ENCODE assay signal across 10 mouse cellular contexts in the genomic region with DNA sequence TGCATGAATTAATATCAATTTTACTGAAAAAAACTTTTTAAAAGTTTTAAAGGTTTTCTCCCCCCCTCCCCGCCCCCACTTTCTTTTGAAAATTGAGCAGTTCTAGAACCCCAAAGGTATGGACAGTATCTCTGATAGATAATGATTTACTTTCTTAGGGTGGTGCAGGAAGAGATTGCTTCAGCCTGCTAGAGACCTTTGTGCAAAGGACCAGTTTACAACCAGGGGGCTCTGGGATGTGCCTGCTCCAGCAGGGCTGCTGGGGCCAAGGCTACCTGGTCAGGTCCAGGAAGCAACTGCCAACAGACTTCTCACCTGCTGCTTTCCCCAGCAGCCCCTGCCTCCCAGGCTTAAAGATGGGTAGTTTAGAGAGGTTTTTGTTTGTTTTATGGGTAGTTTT. TPM values are rescaled to one million over a fixed set of nuclear protein-coding genes. Genes with fewer than 3 reads are reported as not detected.
DNase-seq lines count a peak whose midpoint lies in the region; ATAC-seq and TF ChIP-seq lines count a peak whose summit lies in the region.
"Had no signal": no experiment of that assay in that cellular context is flagged by ENCODE, and none has a peak within 500 bp of the region (broad histone marks: within the 10 kb centered on the region; RNA-seq: fewer than 3 reads in every experiment).

No protein-coding gene starts in this region.

- peaks cover 7% of the 10 kb centered on the region for H3K4me1 ChIP-seq in heart, embryonic 10.5 days
- H3K4me1 ChIP-seq in heart, adult 2 months (ENCODE audit: control insufficient read depth, insufficient read depth, low read length) = no peaks in the 10 kb centered on the region
- peaks cover 8% of the 10 kb centered on the region for H3K4me1 ChIP-seq in hindbrain, embryonic 10.5 days (replicated peaks)
- H3K4me1 ChIP-seq in midbrain, embryonic 12.5 days = peaks cover 6% of the 10 kb centered on the region

- intact Hi-C loops in heart, adult 2 months (cut with DNase I) = no loop called here

- no peak overlapping the region for H3K27ac ChIP-seq in heart, embryonic 10.5 days
- no peak overlapping the region for H3K27ac ChIP-seq in heart, adult 2 months
- no peak overlapping the region for H3K27ac ChIP-seq in hindbrain, embryonic 10.5 days
- H3K27ac ChIP-seq in midbrain, embryonic 12.5 days (replicated peaks) = no peak overlapping the region
- H3K27ac ChIP-seq: gastrocnemius, adult 2 months; macrophage had no signal

- no peaks in the 10 kb centered on the region for H3K36me3 ChIP-seq in heart, embryonic 10.5 days
- H3K36me3 ChIP-seq in heart, adult 2 months (ENCODE audit: control insufficient read depth, insufficient read depth, low read length) = no peaks in the 10 kb centered on the region
- peaks cover 15% of the 10 kb centered on the region for H3K36me3 ChIP-seq in C2C12 (ENCODE audit: control insufficient read depth, insufficient read depth)
- H3K36me3 ChIP-seq in hindbrain, embryonic 10.5 days = no peaks in the 10 kb centered on the region
- H3K36me3 ChIP-seq in midbrain, embryonic 12.5 days = no peaks in the 10 kb centered on the region

- ATAC-seq in midbrain, embryonic 12.5 days (ENCODE audit: low FRiP score, low read depth) = no peak
- ATAC-seq in activated CD4-positive, CD25-positive, alpha-beta regulatory T cell, adult 4 months = no peak

- H3K9me3 ChIP-seq in heart, embryonic 10.5 days = no peaks in the 10 kb centered on the region
- no peaks in the 10 kb centered on the region for H3K9me3 ChIP-seq in hindbrain, embryonic 10.5 days
- no peaks in the 10 kb centered on the region for H3K9me3 ChIP-seq in midbrain, embryonic 12.5 days

- H3K4me2 ChIP-seq in midbrain, embryonic 12.5 days (replicated peaks) = peak overlapping the region; percentile 71

- H3ac ChIP-seq in C2C12 (ENCODE audit: control insufficient read depth, insufficient read length, low read depth) = peak overlapping the region; percentile 78

- no peak for TF ChIP-seq CTCF in heart, adult 2 months (IDR thresholded peaks at IDR 0.05)
- no peak for TF ChIP-seq CTCF in C2C12 (IDR thresholded peaks at IDR 0.05; ENCODE audit: control insufficient read depth, insufficient read depth, insufficient read length)

- no peak for DNase-seq in heart, embryonic 10.5 days (ENCODE audit: low spot score)
- DNase-seq in heart, adult 2 months = no peak
- no peak for DNase-seq in hindbrain, embryonic 10.5 days (ENCODE audit: low spot score)
- DNase-seq in thymus, postnatal 36 days = no peak
- no peak for DNase-seq in thymus, postnatal 0 days (ENCODE audit: low spot score)
- DNase-seq: gastrocnemius, adult 2 months had no signal

- no peak for TF ChIP-seq EP300 in heart, adult 2 months (IDR thresholded peaks at IDR 0.05; ENCODE audit: insufficient read depth, low read depth, low read length)

- H3K27me3 ChIP-seq in heart, embryonic 10.5 days (ENCODE audit: insufficient read depth, poor library complexity, severe bottlenecking) = peaks cover 23% of the 10 kb centered on the region
- no peaks in the 10 kb centered on the region; the same call in 1 of the 2 replicates for H3K27me3 ChIP-seq in heart, adult 2 months (ENCODE audit: control insufficient read depth, insufficient read depth, low read length)
- H3K27me3 ChIP-seq in C2C12 (ENCODE audit: control insufficient read depth, insufficient read depth, insufficient read length) = no peaks in the 10 kb centered on the region
- peaks cover 28% of the 10 kb centered on the region for H3K27me3 ChIP-seq in hindbrain, embryonic 10.5 days (ENCODE audit: insufficient read depth, poor library complexity, severe bottlenecking)
- H3K27me3 ChIP-seq in midbrain, embryonic 12.5 days = peaks cover 13% of the 10 kb centered on the region

- H3K9ac ChIP-seq in heart, adult 2 months (ENCODE audit: low read depth, low read length) = no peak overlapping the region
- no peak overlapping the region for H3K9ac ChIP-seq in midbrain, embryonic 12.5 days (replicated peaks)

- 38% methylated on average over 1 of the region's 1 CpGs for WGBS in heart, embryonic 10.5 days
- WGBS in heart, adult 2 months = 60% methylated on average over 1 of the region's 1 CpGs
- 52% methylated on average over 1 of the region's 1 CpGs for WGBS in hindbrain, embryonic 10.5 days
- WGBS in midbrain, embryonic 12.5 days = 71% methylated on average over 1 of the region's 1 CpGs

- no peaks in the 10 kb centered on the region for H3K79me2 ChIP-seq in heart, adult 2 months (replicated peaks; ENCODE audit: control insufficient read depth, insufficient read depth, low read length)
- H3K79me2 ChIP-seq in C2C12 (ENCODE audit: control insufficient read depth, insufficient read depth) = peaks cover 85% of the 10 kb centered on the region

- no peak for TF ChIP-seq POLR2A in heart, adult 2 months (IDR thresholded peaks at IDR 0.05; ENCODE audit: insufficient read depth, low read depth, low read length)

- peak overlapping the region; percentile 62 for H3K4me3 ChIP-seq in heart, embryonic 10.5 days
- no peak overlapping the region for H3K4me3 ChIP-seq in heart, adult 2 months
- peak overlapping the region; percentile 58 for H3K4me3 ChIP-seq in C2C12 (ENCODE audit: insufficient read depth, poor library complexity, severe bottlenecking)
- H3K4me3 ChIP-seq in hindbrain, embryonic 10.5 days = peak overlapping the region; percentile 54; the same call in 1 of the 2 replicates
- no peak overlapping the region for H3K4me3 ChIP-seq in midbrain, embryonic 12.5 days

- peaks cover 70% of the 10 kb centered on the region for H3K79me3 ChIP-seq in C2C12 (ENCODE audit: low read depth)

TF ChIP-seq in C2C12, 6 proteins besides CTCF, POLR2A, EP300 and RAD21:
- TF ChIP-seq MYOD1 (IDR thresholded peaks at IDR 0.05; ENCODE audit: control insufficient read depth, insufficient read length, low read depth) (no peak), USF1 (IDR thresholded peaks at IDR 0.05; ENCODE audit: low read depth) (no peak), CEBPB (IDR thresholded peaks at IDR 0.05; ENCODE audit: low read depth) (no peak), MAX (IDR thresholded peaks at IDR 0.05) (no peak), FOSL1 (IDR thresholded peaks at IDR 0.05; ENCODE audit: insufficient read depth, low read length, poor library complexity, severe bottlenecking) (no peak), MYOG (IDR thresholded peaks at IDR 0.05; ENCODE audit: control insufficient read depth, extremely low read depth, insufficient read length) (no peak)

RNA-seq across cellular contexts. Expression of gene Ereg, which starts 0.6 kb away (rescaled TPM):
- polyA plus RNA-seq in heart, embryonic 10.5 days (2016; fragmentation: Nextera tagmentation; extraction: Ambion mirVana) = 0.06 and 0.10 TPM in 2 replicates
- total RNA-seq in heart, adult 2 months (2021) = under 1 TPM; 0.07 to 0.08 TPM
- polyA plus RNA-seq in heart, adult 2 months (2012; rRNA removed) = 0.04 and 0.06 TPM in 2 replicates
- 3.6 TPM for polyA plus RNA-seq in C2C12 (2012; fragmentation: generic; extraction: Trizol)
- polyA plus RNA-seq in hindbrain, embryonic 10.5 days (2016; fragmentation: Nextera tagmentation; extraction: Ambion mirVana) = not detected in 2 replicates
- polyA plus RNA-seq in midbrain, embryonic 12.5 days (2016; fragmentation: Nextera tagmentation; extraction: Ambion mirVana) = not detected in 2 replicates
- not detected for polyA plus RNA-seq in activated CD4-positive, CD25-positive, alpha-beta regulatory T cell, adult 4 months (2017; shearing (Covaris generic))
- 0.05 and 0.06 TPM in 2 replicates for polyA plus RNA-seq in thymus, postnatal 0 days (2015; fragmentation: Nextera tagmentation; extraction: Ambion mirVana)
- total RNA-seq: gastrocnemius, adult 2 months had no signal
- polyA plus RNA-seq: macrophage had no signal

RNA-seq across cellular contexts. Expression of gene Epgn, which starts 47.8 kb away (rescaled TPM):
- polyA plus RNA-seq in heart, embryonic 10.5 days (2016; fragmentation: Nextera tagmentation; extraction: Ambion mirVana) = 0.07 and 0.14 TPM in 2 replicates
- total RNA-seq in heart, adult 2 months (2021) = under 1 TPM; 0.30 to 0.50 TPM
- 0.06 TPM in 1 of 2 replicates, not detected in the other for polyA plus RNA-seq in heart, adult 2 months (2012; rRNA removed)
- 0.04 TPM for polyA plus RNA-seq in C2C12 (2012; fragmentation: generic; extraction: Trizol)
- 0.08 TPM in 1 of 2 replicates, not detected in the other for polyA plus RNA-seq in hindbrain, embryonic 10.5 days (2016; fragmentation: Nextera tagmentation; extraction: Ambion mirVana)
- 0.13 TPM in 1 of 2 replicates, not detected in the other for polyA plus RNA-seq in midbrain, embryonic 12.5 days (2016; fragmentation: Nextera tagmentation; extraction: Ambion mirVana)
- not detected for polyA plus RNA-seq in activated CD4-positive, CD25-positive, alpha-beta regulatory T cell, adult 4 months (2017; shearing (Covaris generic))
- 0.25 and 0.36 TPM in 2 replicates for polyA plus RNA-seq in thymus, postnatal 0 days (2015; fragmentation: Nextera tagmentation; extraction: Ambion mirVana)
- polyA plus RNA-seq: macrophage had no signal

Comparison
In these comparisons a context has a peak if more than half of its experiments do, and no peak if none do; other contexts are left out.
1. H3K4me3 ChIP-seq: peak in heart, embryonic 10.5 days (single experiment), C2C12 (single experiment) and hindbrain, embryonic 10.5 days (single experiment); none in heart, adult 2 months (single experiment) and midbrain, embryonic 12.5 days (single experiment).